ENCODE assay signal across 8 mouse cellular contexts in genomic region chr13:29356158-29356485, GRCm38 (mm10).
DNase-seq lines count a peak whose midpoint lies in the region; ATAC-seq and TF ChIP-seq lines count a peak whose summit lies in the region.

No protein-coding gene starts in this region.

- no peaks in the 10 kb centered on the region for H3K9me3 ChIP-seq in midbrain, embryonic 12.5 days
- H3K9me3 ChIP-seq in midbrain, embryonic 14.5 days (ENCODE audit: control insufficient read depth, low read length), result 0 out of 2 replicates have a peak, but pooled peaks cover 3% of the 10 kb centered on the region
- H3K9me3 ChIP-seq in forebrain, embryonic 12.5 days, result 0 out of 2 replicates have a peak, but pooled peaks cover 5% of the 10 kb centered on the region
- H3K9me3 ChIP-seq in stomach, postnatal 0 days (ENCODE audit: control insufficient read depth, low read length), result no peaks in the 10 kb centered on the region

- H3K9ac ChIP-seq in midbrain, embryonic 12.5 days (replicated peaks), result no peak overlapping the region
- H3K9ac ChIP-seq in midbrain, embryonic 14.5 days (replicated peaks; ENCODE audit: low read length), result no peak overlapping the region
- no peak overlapping the region for H3K9ac ChIP-seq in forebrain, embryonic 12.5 days
- no peak overlapping the region for H3K9ac ChIP-seq in stomach, postnatal 0 days (ENCODE audit: low read length)

- DNase-seq in midbrain, embryonic 14.5 days, result no peak
- peak; percentile 37 for DNase-seq in hindlimb bud, embryonic 11.5 days (ENCODE audit: extremely low spot score, low read depth, low spot score)
- DNase-seq in stomach, postnatal 0 days (ENCODE audit: low spot score), result no peak
- no peak for DNase-seq in layer of hippocampus, adult 2 months (ENCODE audit: low spot score in 2 of 2)
- no peak for DNase-seq in frontal cortex, postnatal 14 days (ENCODE audit: low spot score in 2 of 2)
- no peak for DNase-seq in lung, adult 2 months

- 28% methylated on average over 10 of the region's 10 CpGs for WGBS in midbrain, embryonic 12.5 days
- 29% methylated on average over 10 of the region's 10 CpGs for WGBS in midbrain, embryonic 14.5 days
- WGBS in forebrain, embryonic 12.5 days, result 24% methylated on average over 10 of the region's 10 CpGs
- 62% methylated on average over 10 of the region's 10 CpGs for WGBS in stomach, postnatal 0 days
- 44% methylated on average over 10 of the region's 10 CpGs for WGBS in lung, adult 2 months

- no peak overlapping the region for H3K4me3 ChIP-seq in midbrain, embryonic 12.5 days
- no peak overlapping the region for H3K4me3 ChIP-seq in midbrain, embryonic 14.5 days (replicated peaks; ENCODE audit: low read depth, low read length)
- H3K4me3 ChIP-seq in forebrain, embryonic 12.5 days (replicated peaks), result no peak overlapping the region
- no peak overlapping the region for H3K4me3 ChIP-seq in stomach, postnatal 0 days (ENCODE audit: low read depth, low read length)
- H3K4me3 ChIP-seq in layer of hippocampus, adult 2 months, result no peak overlapping the region
- no peak overlapping the region for H3K4me3 ChIP-seq in lung, adult 2 months (replicated peaks; ENCODE audit: extremely low read depth, low read depth, low read length)

- H3K27ac ChIP-seq in midbrain, embryonic 12.5 days (replicated peaks), result 0 out of 2 replicates have a peak overlapping the region, but pooled peaks have one; percentile 8
- H3K27ac ChIP-seq in midbrain, embryonic 14.5 days (replicated peaks; ENCODE audit: low read depth, low read length), result no peak overlapping the region
- peak overlapping the region; percentile 46 for H3K27ac ChIP-seq in forebrain, embryonic 12.5 days
- no peak overlapping the region for H3K27ac ChIP-seq in stomach, postnatal 0 days (replicated peaks)
- H3K27ac ChIP-seq in layer of hippocampus, adult 2 months, result no peak overlapping the region

- H3K27me3 ChIP-seq in midbrain, embryonic 12.5 days, result no peaks in the 10 kb centered on the region
- H3K27me3 ChIP-seq in midbrain, embryonic 14.5 days (ENCODE audit: control insufficient read depth, insufficient read depth, low read length), result no peaks in the 10 kb centered on the region
- no peaks in the 10 kb centered on the region for H3K27me3 ChIP-seq in forebrain, embryonic 12.5 days
- no peaks in the 10 kb centered on the region for H3K27me3 ChIP-seq in stomach, postnatal 0 days (ENCODE audit: control insufficient read depth, insufficient read depth, low read length)

- no peak for TF ChIP-seq POLR2A in lung, adult 2 months (IDR thresholded peaks at IDR 0.05; ENCODE audit: borderline replicate concordance, extremely low read depth, low read depth, low read length)

- TF ChIP-seq EP300 in stomach, postnatal 0 days (optimal IDR thresholded peaks at IDR 0.05), result no peak

- peaks cover 19% of the 10 kb centered on the region for H3K4me1 ChIP-seq in midbrain, embryonic 12.5 days
- peaks cover 10% of the 10 kb centered on the region for H3K4me1 ChIP-seq in midbrain, embryonic 14.5 days (ENCODE audit: control insufficient read depth, insufficient read depth, low read length)
- peaks cover 27% of the 10 kb centered on the region for H3K4me1 ChIP-seq in forebrain, embryonic 12.5 days
- H3K4me1 ChIP-seq in stomach, postnatal 0 days (replicated peaks; ENCODE audit: control insufficient read depth, insufficient read depth), result no peaks in the 10 kb centered on the region; the same call in 1 of the 2 replicates
- H3K4me1 ChIP-seq in lung, adult 2 months (ENCODE audit: control insufficient read depth, insufficient read depth, low read length), result no peaks in the 10 kb centered on the region

- H3K4me2 ChIP-seq in midbrain, embryonic 12.5 days (replicated peaks), result no peak overlapping the region
- no peak overlapping the region for H3K4me2 ChIP-seq in midbrain, embryonic 14.5 days (ENCODE audit: low read length)
- H3K4me2 ChIP-seq in forebrain, embryonic 12.5 days, result no peak overlapping the region
- H3K4me2 ChIP-seq in stomach, postnatal 0 days (replicated peaks; ENCODE audit: low read depth), result 0 out of 2 replicates have a peak overlapping the region, but pooled peaks have one; percentile 8

- H3K36me3 ChIP-seq in midbrain, embryonic 12.5 days, result no peaks in the 10 kb centered on the region
- no peaks in the 10 kb centered on the region for H3K36me3 ChIP-seq in midbrain, embryonic 14.5 days (ENCODE audit: control insufficient read depth, insufficient read depth, low read length)
- no peaks in the 10 kb centered on the region for H3K36me3 ChIP-seq in forebrain, embryonic 12.5 days (replicated peaks)
- no peaks in the 10 kb centered on the region for H3K36me3 ChIP-seq in stomach, postnatal 0 days (ENCODE audit: control insufficient read depth, insufficient read depth, low read length)

- no peak for TF ChIP-seq CTCF in stomach, postnatal 0 days (IDR thresholded peaks at IDR 0.05; ENCODE audit: low read depth)
- no peak for TF ChIP-seq CTCF in layer of hippocampus, adult 2 months (conservative IDR thresholded peaks at IDR 0.05)
- no peak for TF ChIP-seq CTCF in lung, adult 2 months (IDR thresholded peaks at IDR 0.05; ENCODE audit: insufficient read depth, low read length)

- ATAC-seq in midbrain, embryonic 12.5 days (ENCODE audit: low FRiP score, low read depth), result no peak
- ATAC-seq in midbrain, embryonic 14.5 days (ENCODE audit: low FRiP score, low TSS enrichment), result no peak
- ATAC-seq in forebrain, embryonic 12.5 days (ENCODE audit: low FRiP score), result no peak
- no peak for ATAC-seq in stomach, postnatal 0 days (ENCODE audit: low FRiP score, low TSS enrichment)

Comparison
In these comparisons a context has a peak if more than half of its experiments do, and no peak if none do; other contexts are left out.
1. H3K27ac ChIP-seq: peak in midbrain, embryonic 12.5 days (single experiment) and forebrain, embryonic 12.5 days (single experiment); none in midbrain, embryonic 14.5 days (single experiment), stomach, postnatal 0 days (single experiment) and layer of hippocampus, adult 2 months (single experiment).